ENCODE assay signal across 14 mouse cellular contexts in the genomic region with DNA sequence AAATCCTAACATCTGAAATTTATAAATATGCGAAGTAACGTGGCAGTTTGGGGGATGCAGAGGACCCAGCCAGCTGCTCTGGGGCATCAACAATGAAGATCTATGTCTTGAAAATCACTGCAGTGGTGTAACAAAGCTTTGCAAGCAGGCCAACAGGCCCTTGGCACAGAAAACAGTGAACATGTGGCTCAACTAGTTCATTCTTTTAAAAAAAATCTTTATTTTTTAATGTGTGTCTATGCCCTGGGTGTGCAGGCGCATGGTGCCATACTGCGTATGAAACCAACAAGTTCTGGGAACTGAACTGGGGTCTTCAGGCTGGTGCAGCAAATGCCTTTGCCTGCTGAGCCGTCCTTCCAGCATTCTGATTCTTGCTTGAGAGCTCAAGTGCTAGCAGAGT.
"Had no signal": no experiment of that assay in that cellular context is flagged by ENCODE, and none has a peak within 500 bp of the region (broad histone marks: within the 10 kb centered on the region; RNA-seq: fewer than 3 reads in every experiment).

No protein-coding gene starts in this region.

- H3K4me3 ChIP-seq: left cerebral cortex, adult 2 months; liver, embryonic 13.5 days had no signal

- H3K27ac ChIP-seq: left cerebral cortex, adult 2 months; liver, embryonic 13.5 days; stomach, postnatal 0 days had no signal

- DNase-seq: kidney, postnatal 14 days; kidney, postnatal 4 days; layer of hippocampus, postnatal 36 days; liver, embryonic 13.5 days; lung, adult 2 months; lung, postnatal 14 days; lung, postnatal 4 days; midbrain, embryonic 14.5 days; thymus, adult 2 months; thymus, postnatal 14 days; thymus, postnatal 4 days had no signal

- H3K9me3 ChIP-seq: liver, embryonic 13.5 days had no signal

- H3K27me3 ChIP-seq: liver, embryonic 13.5 days had no signal

- H3K36me3 ChIP-seq: liver, embryonic 13.5 days had no signal

- H3K4me2 ChIP-seq: liver, embryonic 13.5 days; midbrain, embryonic 11.5 days had no signal

- H3K9ac ChIP-seq: liver, embryonic 13.5 days had no signal
